Mouse (Mus musculus): Measurements from ENCODE around the gene Tmem135. TPM values are rescaled to one million over a fixed set of nuclear protein-coding genes. Genes with fewer than 3 reads are reported as not detected.
"Not testable (repeated sequence)": the region's sequence is repeated elsewhere in the genome, so short reads cannot be mapped to it uniquely, and the experiment has no call there.

Gene Tmem135
- polyA plus RNA-seq, 1 experiment from 2014 or later, result 27.5 TPM

- Histone ChIP-seq H3K36me3 (ENCODE audit: control insufficient read depth, insufficient read depth) (no peaks in the 10 kb centered on the region), H3K4me2 (ENCODE audit: low read length) (no peak overlapping the region), H3K9me3 (ENCODE audit: control insufficient read depth, low read length) (no peaks in the 10 kb centered on the region), H3K27ac (ENCODE audit: low read length) (no peak overlapping the region), H3K4me3 (replicated peaks; ENCODE audit: low read length) (no peak overlapping the region), H3K4me1 (replicated peaks; ENCODE audit: control insufficient read depth, insufficient read depth, low read length) (no peaks in the 10 kb centered on the region; the same call in 1 of the 2 replicates), H3K27me3 (replicated peaks; ENCODE audit: control insufficient read depth, insufficient read depth, low read length) (no peaks in the 10 kb centered on the region), H3K9ac (replicated peaks; ENCODE audit: low read depth, low read length) (no peak overlapping the region)
- WGBS, result 94% methylated on average over 5 of the region's 5 CpGs
- no peak for ATAC-seq
These were observed 77.8 kb downstream of the Tmem135 start for GRCm38 (mm10) chr7:89326202-89326601.

GRCm38 (mm10) chr7:89322741-89323140 lies 81.3 kb downstream of the Tmem135 start:
- not testable (repeated sequence) for H3K4me3 ChIP-seq (replicated peaks; ENCODE audit: low read length); ATAC-seq; H3K27ac ChIP-seq (ENCODE audit: low read length); H3K9me3 ChIP-seq (ENCODE audit: control insufficient read depth, low read length); H3K27me3 ChIP-seq (replicated peaks; ENCODE audit: control insufficient read depth, insufficient read depth, low read length); H3K4me2 ChIP-seq (ENCODE audit: low read length); H3K36me3 ChIP-seq (ENCODE audit: control insufficient read depth, insufficient read depth); H3K4me1 ChIP-seq (replicated peaks; ENCODE audit: control insufficient read depth, insufficient read depth, low read length); H3K9ac ChIP-seq (replicated peaks; ENCODE audit: low read depth, low read length)
- 85% methylated on average over 4 of the region's 4 CpGs for WGBS

- Histone ChIP-seq H3K27me3 (replicated peaks; ENCODE audit: control insufficient read depth, insufficient read depth, low read length) (no peaks in the 10 kb centered on the region), H3K9me3 (ENCODE audit: control insufficient read depth, low read length) (no peaks in the 10 kb centered on the region), H3K36me3 (ENCODE audit: control insufficient read depth, insufficient read depth) (no peaks in the 10 kb centered on the region), H3K27ac (ENCODE audit: low read length) (no peak overlapping the region), H3K4me1 (replicated peaks; ENCODE audit: control insufficient read depth, insufficient read depth, low read length) (peaks cover 5% of the 10 kb centered on the region), H3K4me2 (ENCODE audit: low read length) (no peak overlapping the region), H3K4me3 (replicated peaks; ENCODE audit: low read length) (no peak overlapping the region), H3K9ac (replicated peaks; ENCODE audit: low read depth, low read length) (no peak overlapping the region)
- no peak for ATAC-seq
- 82% methylated on average over 1 of the region's 1 CpGs for WGBS
These were observed 84.7 kb downstream of the Tmem135 start for GRCm38 (mm10) chr7:89319351-89319750.

- ATAC-seq; H3K4me3 ChIP-seq (replicated peaks; ENCODE audit: low read length); H3K27me3 ChIP-seq (replicated peaks; ENCODE audit: control insufficient read depth, insufficient read depth, low read length); H3K9me3 ChIP-seq (ENCODE audit: control insufficient read depth, low read length); H3K9ac ChIP-seq (replicated peaks; ENCODE audit: low read depth, low read length); H3K4me1 ChIP-seq (replicated peaks; ENCODE audit: control insufficient read depth, insufficient read depth, low read length); H3K27ac ChIP-seq (ENCODE audit: low read length); H3K36me3 ChIP-seq (ENCODE audit: control insufficient read depth, insufficient read depth); H3K4me2 ChIP-seq (ENCODE audit: low read length): not testable (repeated sequence)
- WGBS, result 83% methylated on average over 1 of the region's 1 CpGs
These were observed 86.9 kb downstream of the Tmem135 start for GRCm38 (mm10) chr7:89317088-89317487.

GRCm38 (mm10) chr7:89316112-89316511 lies 87.9 kb downstream of the Tmem135 start:
- Histone ChIP-seq H3K36me3 (ENCODE audit: control insufficient read depth, insufficient read depth) (no peaks in the 10 kb centered on the region), H3K9ac (replicated peaks; ENCODE audit: low read depth, low read length) (no peak overlapping the region), H3K27me3 (replicated peaks; ENCODE audit: control insufficient read depth, insufficient read depth, low read length) (no peaks in the 10 kb centered on the region), H3K4me1 (replicated peaks; ENCODE audit: control insufficient read depth, insufficient read depth, low read length) (peaks cover 5% of the 10 kb centered on the region; the same call in 1 of the 2 replicates), H3K9me3 (ENCODE audit: control insufficient read depth, low read length) (peaks cover 4% of the 10 kb centered on the region; the same call in 1 of the 2 replicates), H3K4me2 (ENCODE audit: low read length) (no peak overlapping the region), H3K27ac (ENCODE audit: low read length) (no peak overlapping the region), H3K4me3 (replicated peaks; ENCODE audit: low read length) (no peak overlapping the region)
- 94% methylated on average over 3 of the region's 3 CpGs for WGBS
- no peak for ATAC-seq

- H3K36me3 ChIP-seq (ENCODE audit: control insufficient read depth, insufficient read depth), result no peaks in the 10 kb centered on the region
- ATAC-seq, result no peak
These were observed 92.5 kb downstream of the Tmem135 start for GRCm38 (mm10) chr7:89311555-89311954.

GRCm38 (mm10) chr7:89308926-89309325 lies 95.1 kb downstream of the Tmem135 start:
- H3K9me3 ChIP-seq (ENCODE audit: control insufficient read depth, low read length), result peaks cover 4% of the 10 kb centered on the region; the same call in 1 of the 2 replicates
- no peak overlapping the region for H3K4me2 ChIP-seq (ENCODE audit: low read length)
- no peak overlapping the region for H3K27ac ChIP-seq (ENCODE audit: low read length)
- no peaks in the 10 kb centered on the region for H3K27me3 ChIP-seq (replicated peaks; ENCODE audit: control insufficient read depth, insufficient read depth, low read length)
- H3K4me3 ChIP-seq (replicated peaks; ENCODE audit: low read length), result no peak overlapping the region
- H3K4me1 ChIP-seq (replicated peaks; ENCODE audit: control insufficient read depth, insufficient read depth, low read length), result no peaks in the 10 kb centered on the region
- ATAC-seq, result no peak
- 64% methylated on average over 3 of the region's 3 CpGs for WGBS
- H3K36me3 ChIP-seq (ENCODE audit: control insufficient read depth, insufficient read depth), result no peaks in the 10 kb centered on the region
- H3K9ac ChIP-seq (replicated peaks; ENCODE audit: low read depth, low read length), result no peak overlapping the region

More at GRCm38 (mm10) chr7:89311555-89311954, 92.5 kb downstream of the Tmem135 start:
- Histone ChIP-seq H3K4me3 (replicated peaks; ENCODE audit: low read length) (no peak overlapping the region), H3K27me3 (replicated peaks; ENCODE audit: control insufficient read depth, insufficient read depth, low read length) (no peaks in the 10 kb centered on the region), H3K4me2 (ENCODE audit: low read length) (no peak overlapping the region), H3K4me1 (replicated peaks; ENCODE audit: control insufficient read depth, insufficient read depth, low read length) (peaks cover 5% of the 10 kb centered on the region; the same call in 1 of the 2 replicates), H3K9me3 (ENCODE audit: control insufficient read depth, low read length) (peaks cover 4% of the 10 kb centered on the region; the same call in 1 of the 2 replicates), H3K9ac (replicated peaks; ENCODE audit: low read depth, low read length) (no peak overlapping the region), H3K27ac (ENCODE audit: low read length) (no peak overlapping the region)
- WGBS, result 100% methylated on average over 1 of the region's 1 CpGs

- 86% methylated on average over 11 of the region's 11 CpGs for WGBS
- no peak overlapping the region for H3K4me2 ChIP-seq (ENCODE audit: low read length)
- H3K27me3 ChIP-seq (replicated peaks; ENCODE audit: control insufficient read depth, insufficient read depth, low read length), result no peaks in the 10 kb centered on the region
- no peaks in the 10 kb centered on the region for H3K36me3 ChIP-seq (ENCODE audit: control insufficient read depth, insufficient read depth)
- H3K9ac ChIP-seq (replicated peaks; ENCODE audit: low read depth, low read length), result no peak overlapping the region
- H3K27ac ChIP-seq (ENCODE audit: low read length), result no peak overlapping the region
- no peak overlapping the region for H3K4me3 ChIP-seq (replicated peaks; ENCODE audit: low read length)
- H3K9me3 ChIP-seq (ENCODE audit: control insufficient read depth, low read length), result peaks cover 4% of the 10 kb centered on the region; the same call in 1 of the 2 replicates
- H3K4me1 ChIP-seq (replicated peaks; ENCODE audit: control insufficient read depth, insufficient read depth, low read length), result no peaks in the 10 kb centered on the region
- no peak for ATAC-seq
These were observed 95.8 kb downstream of the Tmem135 start for GRCm38 (mm10) chr7:89308238-89308637.

GRCm38 (mm10) chr7:89306831-89307230 lies 97.2 kb downstream of the Tmem135 start:
- H3K4me1 ChIP-seq (replicated peaks; ENCODE audit: control insufficient read depth, insufficient read depth, low read length), result no peaks in the 10 kb centered on the region
- H3K4me2 ChIP-seq (ENCODE audit: low read length), result no peak overlapping the region
- H3K36me3 ChIP-seq (ENCODE audit: control insufficient read depth, insufficient read depth), result no peaks in the 10 kb centered on the region
- H3K27me3 ChIP-seq (replicated peaks; ENCODE audit: control insufficient read depth, insufficient read depth, low read length), result no peaks in the 10 kb centered on the region
- peaks cover 4% of the 10 kb centered on the region; the same call in 1 of the 2 replicates for H3K9me3 ChIP-seq (ENCODE audit: control insufficient read depth, low read length)
- WGBS, result 82% methylated on average over 6 of the region's 6 CpGs
- H3K4me3 ChIP-seq (replicated peaks; ENCODE audit: low read length), result no peak overlapping the region
- no peak for ATAC-seq
- H3K27ac ChIP-seq (ENCODE audit: low read length), result no peak overlapping the region
- no peak overlapping the region for H3K9ac ChIP-seq (replicated peaks; ENCODE audit: low read depth, low read length)

- Histone ChIP-seq H3K27me3 (replicated peaks; ENCODE audit: control insufficient read depth, insufficient read depth, low read length) (no peaks in the 10 kb centered on the region), H3K4me1 (replicated peaks; ENCODE audit: control insufficient read depth, insufficient read depth, low read length) (no peaks in the 10 kb centered on the region), H3K9me3 (ENCODE audit: control insufficient read depth, low read length) (no peaks in the 10 kb centered on the region), H3K27ac (ENCODE audit: low read length) (no peak overlapping the region), H3K4me3 (replicated peaks; ENCODE audit: low read length) (no peak overlapping the region), H3K4me2 (ENCODE audit: low read length) (no peak overlapping the region), H3K9ac (replicated peaks; ENCODE audit: low read depth, low read length) (no peak overlapping the region), H3K36me3 (ENCODE audit: control insufficient read depth, insufficient read depth) (no peaks in the 10 kb centered on the region)
- 95% methylated on average over 3 of the region's 3 CpGs for WGBS
- no peak for ATAC-seq
These were observed 99.1 kb downstream of the Tmem135 start for GRCm38 (mm10) chr7:89304958-89305357.

All from forebrain, embryonic 16.5 days (tissue).